Mouse (Mus musculus) urinary bladder, postnatal 10 days (tissue): ENCODE results near the gene Ccdc63.
"Not testable (repeated sequence)": the region's sequence is repeated elsewhere in the genome, so short reads cannot be mapped to it uniquely, and the experiment has no call there.

ENCODE experiments used
- DNase-seq: peaks from one replicate; pipeline ENCODE4 v3.0.0; 2022; ENCODE audit warnings: low spot score

The Ccdc63 gene

GRCm38 (mm10) chr5:122149259-122149658 is 8.6 kb upstream of the Ccdc63 start:
- DNase-seq = no peak

- DNase-seq = no peak
Observed at GRCm38 (mm10) chr5:122148107-122148506, 7.5 kb upstream of the Ccdc63 start.

GRCm38 (mm10) chr5:122146609-122147008 is 6.0 kb upstream of the Ccdc63 start:
- no peak for DNase-seq

GRCm38 (mm10) chr5:122146056-122146580 is 5.5 kb upstream of the Ccdc63 start:
- no peak for DNase-seq

GRCm38 (mm10) chr5:122145381-122146055 is 4.9 kb upstream of the Ccdc63 start:
- no peak for DNase-seq

- DNase-seq = no peak
Observed at GRCm38 (mm10) chr5:122144825-122145224, 4.2 kb upstream of the Ccdc63 start.

- DNase-seq = no peak
Observed at GRCm38 (mm10) chr5:122143543-122143942, 2.9 kb upstream of the Ccdc63 start.

GRCm38 (mm10) chr5:122142230-122142992 is 1.8 kb upstream of the Ccdc63 start:
- no peak for DNase-seq

- DNase-seq = not testable (repeated sequence)
Observed at GRCm38 (mm10) chr5:122139771-122140170, 852 bp downstream of the Ccdc63 start.

GRCm38 (mm10) chr5:122138856-122139255 is 1.8 kb downstream of the Ccdc63 start:
- no peak for DNase-seq

GRCm38 (mm10) chr5:122136508-122137408 is 3.9 kb downstream of the Ccdc63 start:
- DNase-seq = no peak

GRCm38 (mm10) chr5:122135290-122135882 is 5.2 kb downstream of the Ccdc63 start:
- DNase-seq = no peak

- no peak for DNase-seq
Observed at GRCm38 (mm10) chr5:122134395-122135289, 6.0 kb downstream of the Ccdc63 start.

- no peak for DNase-seq
Observed at GRCm38 (mm10) chr5:122133050-122133389, 7.6 kb downstream of the Ccdc63 start.

GRCm38 (mm10) chr5:122132167-122133049 is 8.2 kb downstream of the Ccdc63 start:
- no peak for DNase-seq

- peak; percentile 57 for DNase-seq
Observed at GRCm38 (mm10) chr5:122131076-122132051, 9.3 kb downstream of the Ccdc63 start.

- DNase-seq = no peak
Observed at GRCm38 (mm10) chr5:122130341-122130998, 10.2 kb downstream of the Ccdc63 start.

- no peak for DNase-seq
Observed at GRCm38 (mm10) chr5:122129068-122129655, 11.5 kb downstream of the Ccdc63 start.
